Mouse (Mus musculus) testis, adult 2 months (tissue): ENCODE data around the gene Gm9774. TPM values are rescaled to one million over a fixed set of nuclear protein-coding genes. Genes with fewer than 3 reads are reported as not detected.

Experiments
- H3K27ac ChIP-seq: fragments of 200-500 bp; 2 replicates; pipeline ENCODE4 v1.5.1; 2012; ENCODE audit warnings: low read depth, low read length; ENCODE audit not compliant: control insufficient read depth, insufficient read depth
- H3K27me3 ChIP-seq: fragments of 200-500 bp; 2 replicates; pipeline ENCODE4 v1.6.1; 2012; ENCODE audit warnings: mild to moderate bottlenecking, low read length, moderate library complexity; ENCODE audit not compliant: control insufficient read depth, insufficient read depth
- H3K36me3 ChIP-seq: fragments of 200-500 bp; 2 replicates; pipeline ENCODE4 v1.6.1; 2012; ENCODE audit warnings: mild to moderate bottlenecking, low read length; ENCODE audit not compliant: control insufficient read depth, insufficient read depth
- H3K4me1 ChIP-seq: fragments of 200-500 bp; 2 replicates; pipeline ENCODE4 v1.6.1; 2012; ENCODE audit warnings: low read length; ENCODE audit not compliant: control insufficient read depth, insufficient read depth
- H3K4me3 ChIP-seq: fragments of 200-500 bp; 2 replicates; pipeline ENCODE4 v1.5.1; 2012; ENCODE audit warnings: low read depth, mild to moderate bottlenecking, low read length, moderate library complexity, mixed read lengths; ENCODE audit not compliant: control insufficient read depth
- CTCF ChIP-seq: fragments of 200-500 bp; IDR thresholded peaks from 2 replicates; pipeline ENCODE4 v1.5.1; 2012; ENCODE audit warnings: low read depth, mild to moderate bottlenecking, inconsistent platforms, low read length, moderate library complexity; ENCODE audit not compliant: control insufficient read depth, insufficient read depth, insufficient replicate concordance
- POLR2A ChIP-seq: fragments of 200-500 bp; IDR thresholded peaks from 2 replicates; pipeline ENCODE4 v1.6.1; 2012; ENCODE audit warnings: low read depth, mild to moderate bottlenecking, inconsistent platforms, low read length, moderate library complexity; ENCODE audit not compliant: control insufficient read depth
- polyA plus RNA-seq: library from polyadenylated mRNA; depleted of rRNA; stranded (reverse); fragments of >200 nt; gene quantifications from 2 replicates; pipeline ENCODE4 v1.2.3, GENCODE M21; 2012; rRNA removed

The Gm9774 gene
- polyA plus RNA-seq, 1 experiment: 7.2 TPM

DNA sequence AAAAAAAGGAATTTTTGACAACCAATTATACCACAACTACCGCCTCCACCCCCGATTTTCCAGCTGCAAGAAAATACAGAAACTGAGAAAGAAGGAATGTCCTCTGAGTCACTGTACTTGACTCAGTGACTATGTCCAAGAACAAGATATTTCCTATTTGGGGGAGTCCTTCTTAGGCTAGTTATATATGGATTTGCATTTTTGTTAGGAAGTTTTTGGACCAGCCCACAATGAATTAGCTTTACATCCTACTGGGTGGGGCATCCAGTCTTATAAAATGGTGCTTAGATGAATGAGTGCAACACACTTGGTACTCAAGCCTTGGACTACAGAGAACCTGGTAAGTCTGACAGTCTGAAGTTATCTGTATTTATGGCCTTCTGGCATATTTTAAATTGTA, 3.1 kb upstream of the Gm9774 start, which contains the start of gene Sprr2k:
Sprr2k (plus strand) TSS at position 301 of the 400 bp plus-strand sequence.
- Histone ChIP-seq H3K27ac (no peak within 1 kb of the TSS), H3K4me1 (peaks cover 5% of the 10 kb centered on the region), H3K4me3 (no peak within 1 kb of the TSS), H3K36me3 (no peaks in the 10 kb centered on the region), H3K27me3 (no peaks in the 10 kb centered on the region)
- TF ChIP-seq POLR2A: no peak
- no peak for TF ChIP-seq CTCF

DNA sequence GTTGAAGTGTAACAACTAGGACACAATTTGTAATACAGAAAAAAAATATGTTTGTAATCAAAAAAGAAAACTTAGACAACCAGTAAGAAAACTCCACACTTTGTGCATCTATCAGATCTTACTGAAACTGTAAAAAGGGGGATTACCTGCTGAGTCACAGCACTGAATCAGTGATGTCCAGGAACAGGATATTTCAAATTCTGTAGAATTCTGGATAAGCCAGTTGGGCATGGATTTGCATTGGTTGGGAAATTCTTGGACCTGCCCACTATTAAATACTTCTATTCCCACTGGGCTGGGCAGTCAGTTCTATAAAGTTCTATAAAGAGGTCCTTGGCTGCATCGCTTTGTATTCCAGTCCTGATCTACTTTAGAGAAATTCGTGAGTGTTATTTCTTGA, 11.4 kb downstream of the Gm9774 start, which contains the start of gene Sprr2j-ps:
Sprr2j-ps (plus strand) TSS at position 301 of the 400 bp plus-strand sequence.
- H3K36me3 ChIP-seq: no peaks in the 10 kb centered on the region
- H3K27me3 ChIP-seq: no peaks in the 10 kb centered on the region
- TF ChIP-seq POLR2A (no peak), CTCF (no peak)
- no peak within 1 kb of the TSS for H3K4me3 ChIP-seq
- H3K27ac ChIP-seq: no peak within 1 kb of the TSS
- no peaks in the 10 kb centered on the region for H3K4me1 ChIP-seq

DNA sequence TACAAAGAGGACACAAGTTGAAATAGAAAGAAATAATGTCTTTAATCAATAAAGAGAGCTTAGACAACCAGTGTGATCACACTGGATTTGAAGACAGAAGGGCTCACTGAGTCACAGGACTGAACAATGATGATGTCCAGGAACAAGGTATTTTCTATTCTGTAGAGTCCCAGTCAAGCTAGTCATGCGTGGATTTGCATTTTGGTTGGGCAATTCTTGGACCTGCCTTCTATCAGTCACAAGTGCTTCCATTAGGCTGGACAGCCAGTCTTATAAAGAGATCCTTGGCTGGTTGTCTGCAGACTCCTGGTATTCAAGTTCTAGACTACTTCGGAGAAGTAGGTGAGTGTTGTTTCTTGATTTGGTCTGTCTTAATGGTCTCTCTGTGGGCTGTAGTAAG, 21.5 kb downstream of the Gm9774 start, which contains the start of gene Sprr2i:
Sprr2i (plus strand) TSS at position 301 of the 400 bp plus-strand sequence.
- TF ChIP-seq POLR2A (no peak), CTCF (no peak)
- H3K27ac ChIP-seq: no peak within 1 kb of the TSS
- H3K4me3 ChIP-seq: no peak within 1 kb of the TSS
- H3K27me3 ChIP-seq: no peaks in the 10 kb centered on the region
- no peaks in the 10 kb centered on the region for H3K36me3 ChIP-seq
- no peaks in the 10 kb centered on the region for H3K4me1 ChIP-seq

DNA sequence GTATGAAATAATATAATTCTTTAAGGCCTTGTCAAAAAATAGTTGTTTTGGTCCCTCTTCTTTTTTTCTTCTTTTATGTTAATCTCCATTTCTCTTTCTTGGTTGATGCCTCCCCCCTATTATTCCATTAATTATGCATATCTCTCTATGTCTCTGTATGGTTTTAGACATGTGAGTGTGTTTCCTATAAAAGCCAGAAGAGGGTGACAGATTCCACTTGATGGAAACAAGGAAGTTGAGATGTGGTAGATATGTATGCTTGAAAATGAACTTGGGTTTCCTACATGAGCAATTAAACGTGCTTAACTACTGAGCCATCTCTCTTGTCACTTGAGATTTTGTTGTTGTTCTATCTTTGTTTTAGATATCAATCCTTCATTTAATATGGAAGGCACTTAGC, 34.9 kb downstream of the Gm9774 start:
- Histone ChIP-seq H3K4me3 (no peak overlapping the region), H3K36me3 (no peaks in the 10 kb centered on the region), H3K4me1 (no peaks in the 10 kb centered on the region), H3K27me3 (no peaks in the 10 kb centered on the region), H3K27ac (no peak overlapping the region)
- no peak for TF ChIP-seq POLR2A
- no peak for TF ChIP-seq CTCF

DNA sequence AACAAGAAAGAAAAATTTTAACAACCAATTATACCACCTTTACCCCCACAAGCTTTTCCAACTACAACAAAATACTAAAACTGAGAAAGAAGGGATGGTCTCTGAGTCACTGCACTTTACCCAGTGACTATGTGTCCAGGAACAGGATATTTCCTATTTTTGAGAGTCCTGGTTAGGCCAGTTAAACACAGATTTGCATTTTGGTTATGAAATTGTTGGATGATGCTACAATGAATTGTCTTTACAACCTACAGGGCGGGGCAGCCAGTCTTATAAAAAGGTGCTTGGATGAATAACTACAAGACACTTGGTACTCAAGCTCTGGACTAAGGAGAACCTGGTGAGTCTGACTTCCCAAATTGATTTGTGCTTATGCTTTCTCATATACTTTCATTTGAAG, 43.8 kb downstream of the Gm9774 start, which contains the start of gene Sprr2h:
Sprr2h (plus strand) TSS at position 301 of the 400 bp plus-strand sequence.
- Histone ChIP-seq H3K4me3 (no peak within 1 kb of the TSS), H3K4me1 (no peaks in the 10 kb centered on the region), H3K27me3 (no peaks in the 10 kb centered on the region), H3K36me3 (no peaks in the 10 kb centered on the region), H3K27ac (no peak within 1 kb of the TSS)
- TF ChIP-seq CTCF: no peak
- TF ChIP-seq POLR2A: no peak

Other genes with a start within 250 kb of the Gm9774 start
- 0.10 TPM in 1 of 2 replicates, not detected in the other for gene Sprr2a1, start 213.6 kb downstream of the Gm9774 start, polyA plus RNA-seq
- gene Sprr2a2, start 213.5 kb downstream of the Gm9774 start, polyA plus RNA-seq: 8.6 and 11.1 TPM in 2 replicates
- gene Sprr2a3, start 144.0 kb downstream of the Gm9774 start, polyA plus RNA-seq: 0.19 and 0.33 TPM in 2 replicates
- gene Sprr2b, start 112.8 kb downstream of the Gm9774 start, polyA plus RNA-seq: not detected in 2 replicates
- gene Sprr2d, start 90.3 kb downstream of the Gm9774 start, polyA plus RNA-seq: not detected in 2 replicates
- not detected in 2 replicates for gene Sprr2e, start 77.3 kb downstream of the Gm9774 start, polyA plus RNA-seq
- not detected in 2 replicates for gene Sprr2f, start 64.2 kb downstream of the Gm9774 start, polyA plus RNA-seq
- gene Sprr2h, start 43.7 kb downstream of the Gm9774 start, polyA plus RNA-seq: not detected in 2 replicates
- not detected in 2 replicates for gene Sprr2i, start 21.4 kb downstream of the Gm9774 start, polyA plus RNA-seq
- gene Sprr2j-ps, start 11.3 kb downstream of the Gm9774 start, polyA plus RNA-seq: not detected in 2 replicates
- not detected in 2 replicates for gene Sprr2k, start 3.2 kb upstream of the Gm9774 start, polyA plus RNA-seq
- not detected in 2 replicates for gene Sprr1b, start 9.4 kb upstream of the Gm9774 start, polyA plus RNA-seq
- gene Sprr3, start 29.3 kb upstream of the Gm9774 start, polyA plus RNA-seq: not detected in 2 replicates
- gene Sprr1a, start 56.5 kb upstream of the Gm9774 start, polyA plus RNA-seq: 0.32 and 0.73 TPM in 2 replicates
- not detected in 2 replicates for gene Sprr4, start 71.1 kb upstream of the Gm9774 start, polyA plus RNA-seq
- not detected in 2 replicates for gene 2310046K23Rik, start 105.1 kb upstream of the Gm9774 start, polyA plus RNA-seq
- gene Ivl, start 144.3 kb upstream of the Gm9774 start, polyA plus RNA-seq: 0.05 and 0.06 TPM in 2 replicates
- gene Smcp, start 159.6 kb upstream of the Gm9774 start, polyA plus RNA-seq: 4,177 and 4,558 TPM in 2 replicates
- 0.67 and 0.94 TPM in 2 replicates for gene 2210017I01Rik, start 178.1 kb upstream of the Gm9774 start, polyA plus RNA-seq
- gene Lce6a, start 192.2 kb upstream of the Gm9774 start, polyA plus RNA-seq: 0.66 and 0.89 TPM in 2 replicates
- gene Lce1a1, start 218.9 kb upstream of the Gm9774 start, polyA plus RNA-seq: not detected in 2 replicates
- gene Lce1b, start 227.5 kb upstream of the Gm9774 start, polyA plus RNA-seq: not detected in 2 replicates
- not detected in 2 replicates for gene Lce1a2, start 240.9 kb upstream of the Gm9774 start, polyA plus RNA-seq
- 0.42 and 0.85 TPM in 2 replicates for gene Lce1c, start 249.8 kb upstream of the Gm9774 start, polyA plus RNA-seq